ENCODE assay signal across 9 mouse cellular contexts in the genomic region with DNA sequence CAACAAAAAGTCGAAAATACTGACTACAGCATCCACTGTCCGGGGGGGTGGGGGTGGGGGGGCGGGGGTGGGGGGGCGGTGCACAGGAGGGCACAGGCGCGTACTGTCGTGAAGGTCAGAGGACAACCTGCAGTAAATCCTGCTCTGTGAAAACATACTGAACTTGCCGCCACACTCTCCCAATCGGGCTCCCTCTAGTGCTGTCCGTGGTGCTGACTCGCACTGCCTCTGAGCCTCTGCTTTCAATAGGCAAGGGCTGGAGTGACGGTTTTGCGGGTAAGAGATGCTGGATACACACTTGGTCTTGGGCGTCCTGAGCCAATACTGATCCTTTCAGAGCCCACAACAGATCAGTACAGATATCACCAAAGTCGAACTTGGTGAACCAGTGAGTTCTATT. TPM values are rescaled to one million over a fixed set of nuclear protein-coding genes. Genes with fewer than 3 reads are reported as not detected.
DNase-seq lines count a peak whose midpoint lies in the region; ATAC-seq lines count a peak whose summit lies in the region.
"Had no signal": no experiment of that assay in that cellular context is flagged by ENCODE, and none has a peak within 500 bp of the region (broad histone marks: within the 10 kb centered on the region; RNA-seq: fewer than 3 reads in every experiment).

No protein-coding gene starts in this region.

- no peak for ATAC-seq in CD4-positive, CD25-positive, alpha-beta regulatory T cell, adult 4 months

- peak; percentile 67 for DNase-seq in CD4-positive, CD25-positive, alpha-beta regulatory T cell, adult 2 months (ENCODE audit: low read depth, low spot score)
- DNase-seq in right cerebral cortex, postnatal 14 days = peak; percentile 53
- no peak for DNase-seq in right cerebral cortex, postnatal 36 days (ENCODE audit: low spot score in 2 of 2)
- DNase-seq in gastrocnemius, postnatal 14 days = peak; percentile 65
- DNase-seq in kidney, postnatal 36 days = peak; percentile 60 to 92
- DNase-seq in naive thymus-derived CD4-positive, alpha-beta T cell, adult 2 months (ENCODE audit: low read depth) = peak; percentile 53
- peak; percentile 80 for DNase-seq in urinary bladder, postnatal 14 days (ENCODE audit: low spot score)

- intact Hi-C loops in gastrocnemius, postnatal 14 days (cut with DNase I; ENCODE audit: low total_unique reads) = no loop called here

RNA-seq across cellular contexts. Expression of a gene that starts 3.9 kb away (rescaled TPM):
- polyA plus RNA-seq in CD4-positive, CD25-positive, alpha-beta regulatory T cell, adult 4 months (2017; shearing (Covaris generic)) = under 1 TPM in 1 of 2 experiments, not detected in 1; 0.62 TPM
- 1 to 10 TPM; 6.9 to 8.9 TPM for total RNA-seq in gastrocnemius, postnatal 14 days (2021)

RNA-seq across cellular contexts. Expression of a gene that starts 13.8 kb away (rescaled TPM):
- polyA plus RNA-seq in CD4-positive, CD25-positive, alpha-beta regulatory T cell, adult 4 months (2017; shearing (Covaris generic)) = 1 to 10 TPM in 1 of 2 experiments, under 1 TPM in 1; 0.94 to 1.8 TPM
- 1 to 10 TPM; 5.6 to 5.9 TPM for total RNA-seq in gastrocnemius, postnatal 14 days (2021)

RNA-seq across cellular contexts. Expression of a gene that starts 27.2 kb away (rescaled TPM):
- polyA plus RNA-seq in CD4-positive, CD25-positive, alpha-beta regulatory T cell, adult 4 months (2017; shearing (Covaris generic)) = not detected
- not detected for total RNA-seq in gastrocnemius, postnatal 14 days (2021)
- polyA plus RNA-seq: C2C12 had no signal

RNA-seq across cellular contexts. Expression of a gene that starts 38.3 kb away (rescaled TPM):
- polyA plus RNA-seq in CD4-positive, CD25-positive, alpha-beta regulatory T cell, adult 4 months (2017; shearing (Covaris generic)) = not detected
- total RNA-seq in gastrocnemius, postnatal 14 days (2021) = not detected

RNA-seq across cellular contexts. Expression of a gene that starts 48.1 kb away (rescaled TPM):
- 10 to 100 TPM; 35.3 to 36.3 TPM for polyA plus RNA-seq in CD4-positive, CD25-positive, alpha-beta regulatory T cell, adult 4 months (2017; shearing (Covaris generic))
- 10 to 100 TPM; 38.2 to 39.4 TPM for total RNA-seq in gastrocnemius, postnatal 14 days (2021)

Comparison
In these comparisons a context has a peak if more than half of its experiments do, and no peak if none do; other contexts are left out.
1. DNase-seq: peak in CD4-positive, CD25-positive, alpha-beta regulatory T cell, adult 2 months (single experiment), right cerebral cortex, postnatal 14 days (single experiment), gastrocnemius, postnatal 14 days (single experiment), kidney, postnatal 36 days (2 of 2), naive thymus-derived CD4-positive, alpha-beta T cell, adult 2 months (single experiment) and urinary bladder, postnatal 14 days (single experiment); none in right cerebral cortex, postnatal 36 days (0 of 2).